ENCODE assay signal across 8 mouse cellular contexts in the genomic region with DNA sequence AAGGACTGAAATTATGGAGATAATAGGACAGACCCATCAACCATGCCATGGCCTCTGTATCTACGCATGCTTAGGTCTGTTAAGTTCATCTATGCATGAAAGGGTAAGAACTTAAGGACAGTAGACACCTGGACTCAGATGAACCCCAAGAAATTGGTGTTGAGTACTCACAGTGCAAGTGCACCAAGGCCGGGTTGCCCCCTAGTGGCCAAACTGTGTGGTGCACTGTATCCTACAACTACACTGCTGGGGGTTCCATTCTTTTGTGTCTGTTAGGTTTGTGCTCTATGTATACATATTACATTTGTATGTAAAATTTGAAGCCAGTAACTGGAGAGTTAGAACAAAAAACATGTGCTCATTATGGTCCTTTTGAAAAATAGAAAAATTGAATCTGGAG.
DNase-seq lines count a peak whose midpoint lies in the region; ATAC-seq lines count a peak whose summit lies in the region.

No protein-coding gene starts in this region.

- no peak for ATAC-seq in CD4-positive, CD25-positive, alpha-beta regulatory T cell, adult 4 months
- ATAC-seq in megakaryocyte-erythroid progenitor cell, adult 5-6 weeks (replicated peaks; ENCODE audit: low FRiP score, low TSS enrichment, poor library complexity, severe bottlenecking) = no peak

- peak; percentile 12 for DNase-seq in CD4-positive, CD25-positive, alpha-beta regulatory T cell, adult 2 months (ENCODE audit: low read depth, low spot score)
- peak; percentile 1 to 26 for DNase-seq in layer of hippocampus, adult 18-20 months (ENCODE audit: low spot score in 2 of 2)
- DNase-seq in layer of hippocampus, postnatal 14 days (ENCODE audit: low spot score in 2 of 2) = no peak
- peak; percentile 78 for DNase-seq in A20 (ENCODE audit: low read depth, low spot score)
- DNase-seq in cerebellum, adult 9-10 months = peak; percentile 4
- peak; percentile 2 for DNase-seq in layer of hippocampus, adult 9-10 months (ENCODE audit: low spot score)

Comparison
In these comparisons a context has a peak if more than half of its experiments do, and no peak if none do; other contexts are left out.
1. DNase-seq: peak in CD4-positive, CD25-positive, alpha-beta regulatory T cell, adult 2 months (single experiment), layer of hippocampus, adult 18-20 months (2 of 2), A20 (single experiment), cerebellum, adult 9-10 months (single experiment) and layer of hippocampus, adult 9-10 months (single experiment); none in layer of hippocampus, postnatal 14 days (0 of 2).